Mouse (Mus musculus) heart, adult 2 months (tissue): ENCODE data around the gene Ppef2.

Experiments used
- CTCF ChIP-seq: fragments of 200-600 bp; IDR thresholded peaks from 2 replicates; pipeline ENCODE4 v1.8.1; 2022; ENCODE audit warnings: antibody characterized with exemption, mild to moderate bottlenecking, moderate library complexity
- POLR2A ChIP-seq: fragments of 200-500 bp; IDR thresholded peaks from 2 replicates; pipeline ENCODE4 v1.6.1; 2011; ENCODE audit warnings: mild to moderate bottlenecking, low read depth, low read length, control low read depth; ENCODE audit not compliant: insufficient read depth

- TF ChIP-seq CTCF = no peak
- TF ChIP-seq POLR2A = no peak
These were observed 35.7 kb downstream of the Ppef2 start for GRCm38 (mm10) chr5:92220287-92220902.
